Mouse (Mus musculus): Measurements from ENCODE around the gene Arhgap6. TPM values are rescaled to one million over a fixed set of nuclear protein-coding genes. Genes with fewer than 3 reads are reported as not detected.
A peak's percentile ranks its signal among the peaks of the same experiment; 100 is the strongest.
"Not testable (repeated sequence)": the region's sequence is repeated elsewhere in the genome, so short reads cannot be mapped to it uniquely, and the experiment has no call there.

Arhgap6 gene
- polyA plus RNA-seq, 1 experiment from 2014 or later: 5.3 TPM

- not testable (repeated sequence) for H3K36me3 ChIP-seq (ENCODE audit: control insufficient read depth, insufficient read depth); H3K4me1 ChIP-seq (ENCODE audit: control insufficient read depth, insufficient read depth, low read length); H3K27ac ChIP-seq (ENCODE audit: low read length); H3K9ac ChIP-seq (ENCODE audit: low read length); H3K9me3 ChIP-seq (replicated peaks; ENCODE audit: control insufficient read depth, low read length); H3K27me3 ChIP-seq (ENCODE audit: control insufficient read depth, insufficient read depth, low read length); ATAC-seq (replicated peaks; ENCODE audit: extremely low read depth, insufficient read depth, low FRiP score)
- 27% methylated on average over 15 of the region's 15 CpGs for WGBS
- peak overlapping the region; percentile 53 for H3K4me2 ChIP-seq (ENCODE audit: low read depth, low read length)
- peak overlapping the region; percentile 62 for H3K4me3 ChIP-seq (ENCODE audit: low read length)
Observed at GRCm38 (mm10) chrX:169320668-169321005, 525.7 kb downstream of the Arhgap6 start.

GRCm38 (mm10) chrX:169325929-169326595 is 531.2 kb downstream of the Arhgap6 start:
- Histone ChIP-seq H3K27ac (ENCODE audit: low read length) (no peak overlapping the region), H3K4me3 (ENCODE audit: low read length) (no peak overlapping the region), H3K9ac (ENCODE audit: low read length) (no peak overlapping the region), H3K27me3 (ENCODE audit: control insufficient read depth, insufficient read depth, low read length) (no peaks in the 10 kb centered on the region), H3K9me3 (replicated peaks; ENCODE audit: control insufficient read depth, low read length) (no peaks in the 10 kb centered on the region), H3K4me1 (ENCODE audit: control insufficient read depth, insufficient read depth, low read length) (no peaks in the 10 kb centered on the region), H3K4me2 (ENCODE audit: low read depth, low read length) (no peak overlapping the region), H3K36me3 (ENCODE audit: control insufficient read depth, insufficient read depth) (no peaks in the 10 kb centered on the region)
- ATAC-seq (replicated peaks; ENCODE audit: extremely low read depth, insufficient read depth, low FRiP score): no peak
- 59% methylated on average over 3 of the region's 3 CpGs for WGBS

GRCm38 (mm10) chrX:169332264-169332663 is 537.4 kb downstream of the Arhgap6 start:
- ATAC-seq (replicated peaks; ENCODE audit: extremely low read depth, insufficient read depth, low FRiP score): no peak
- no peaks in the 10 kb centered on the region for H3K9me3 ChIP-seq (replicated peaks; ENCODE audit: control insufficient read depth, low read length)
- H3K27ac ChIP-seq (ENCODE audit: low read length): no peak overlapping the region
- no peak overlapping the region for H3K4me2 ChIP-seq (ENCODE audit: low read depth, low read length)
- no peaks in the 10 kb centered on the region for H3K36me3 ChIP-seq (ENCODE audit: control insufficient read depth, insufficient read depth)
- H3K9ac ChIP-seq (ENCODE audit: low read length): no peak overlapping the region
- H3K27me3 ChIP-seq (ENCODE audit: control insufficient read depth, insufficient read depth, low read length): no peaks in the 10 kb centered on the region
- 28% methylated on average over 3 of the region's 3 CpGs for WGBS
- H3K4me3 ChIP-seq (ENCODE audit: low read length): no peak overlapping the region
- no peaks in the 10 kb centered on the region for H3K4me1 ChIP-seq (ENCODE audit: control insufficient read depth, insufficient read depth, low read length)

GRCm38 (mm10) chrX:169337559-169337958 is 542.7 kb downstream of the Arhgap6 start:
- Histone ChIP-seq H3K4me3 (ENCODE audit: low read length) (no peak overlapping the region), H3K27me3 (ENCODE audit: control insufficient read depth, insufficient read depth, low read length) (no peaks in the 10 kb centered on the region), H3K9me3 (replicated peaks; ENCODE audit: control insufficient read depth, low read length) (no peaks in the 10 kb centered on the region), H3K36me3 (ENCODE audit: control insufficient read depth, insufficient read depth) (no peaks in the 10 kb centered on the region), H3K9ac (ENCODE audit: low read length) (no peak overlapping the region), H3K4me2 (ENCODE audit: low read depth, low read length) (no peak overlapping the region), H3K4me1 (ENCODE audit: control insufficient read depth, insufficient read depth, low read length) (no peaks in the 10 kb centered on the region), H3K27ac (ENCODE audit: low read length) (no peak overlapping the region)
- ATAC-seq (replicated peaks; ENCODE audit: extremely low read depth, insufficient read depth, low FRiP score): no peak

- no peak overlapping the region for H3K9ac ChIP-seq (ENCODE audit: low read length)
- H3K4me2 ChIP-seq (ENCODE audit: low read depth, low read length): no peak overlapping the region
- no peaks in the 10 kb centered on the region for H3K27me3 ChIP-seq (ENCODE audit: control insufficient read depth, insufficient read depth, low read length)
- no peak overlapping the region for H3K27ac ChIP-seq (ENCODE audit: low read length)
- H3K9me3 ChIP-seq (replicated peaks; ENCODE audit: control insufficient read depth, low read length): no peaks in the 10 kb centered on the region
- no peaks in the 10 kb centered on the region for H3K36me3 ChIP-seq (ENCODE audit: control insufficient read depth, insufficient read depth)
- no peaks in the 10 kb centered on the region for H3K4me1 ChIP-seq (ENCODE audit: control insufficient read depth, insufficient read depth, low read length)
- WGBS: 66% methylated on average over 3 of the region's 3 CpGs
- H3K4me3 ChIP-seq (ENCODE audit: low read length): no peak overlapping the region
- no peak for ATAC-seq (replicated peaks; ENCODE audit: extremely low read depth, insufficient read depth, low FRiP score)
Observed at GRCm38 (mm10) chrX:169338213-169338612, 543.3 kb downstream of the Arhgap6 start.

Other genes starting within 250 kb of the Arhgap6 start
- gene Frmpd4, start 217.9 kb upstream of the Arhgap6 start, polyA plus RNA-seq (2015; fragmentation: Nextera tagmentation; extraction: Ambion mirVana): not detected in 2 replicates
- 36.2 and 44.7 TPM in 2 replicates for gene Msl3, start 121.2 kb upstream of the Arhgap6 start, polyA plus RNA-seq (2015; fragmentation: Nextera tagmentation; extraction: Ambion mirVana)